Mouse (Mus musculus): ENCODE data around the gene Ublcp1.

DNA sequence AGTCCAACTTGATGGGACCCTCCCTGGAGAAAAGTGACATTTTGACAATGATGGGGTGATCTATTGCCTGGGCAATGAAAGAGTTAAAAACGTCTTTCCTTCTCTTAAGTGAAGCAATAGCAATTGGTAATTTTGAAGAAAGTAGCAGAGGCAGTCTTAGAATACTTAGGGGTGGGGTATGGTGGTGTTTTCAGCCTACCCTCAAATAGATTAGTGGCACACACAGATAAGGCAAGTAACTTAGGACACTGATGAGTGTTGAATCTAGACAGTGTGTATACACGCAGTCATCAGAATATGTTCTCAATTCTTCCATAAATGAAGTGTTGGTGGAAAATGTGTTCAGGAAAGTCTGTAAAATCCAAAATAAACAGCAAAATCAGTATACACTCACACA lies 42.7 kb upstream of the Ublcp1 start:
- TF ChIP-seq POU5F1 (IDR thresholded peaks at IDR 0.05; ENCODE audit: borderline replicate concordance, low read length): no peak
- no peak for TF ChIP-seq CTCF (conservative IDR thresholded peaks at IDR 0.05; ENCODE audit: low read length)

All from E14TG2a.4 (cell line).